Mouse (Mus musculus) monocyte, adult 5-6 weeks (primary cell): ENCODE data around the gene Plekha6. TPM values are rescaled to one million over a fixed set of nuclear protein-coding genes. Genes with fewer than 3 reads are reported as not detected.

ENCODE experiments used
- ATAC-seq: fragments of 153-309, 156-312 bp; replicated peaks from 2 replicates; pipeline ENCODE4 v1.8.0; 2017; ENCODE audit warnings: mild to moderate bottlenecking; ENCODE audit not compliant: low TSS enrichment, insufficient number of reproducible peaks, severe bottlenecking, poor library complexity, low FRiP score
- total RNA-seq: library from RNA; stranded (forward); fragments of 200-1000, 200-491, 200-594 nt; gene quantifications from 3 replicates; pipeline ENCODE4 v1.2.3, GENCODE M21; 2017

The Plekha6 gene
- total RNA-seq, 1 experiment from 2014 or later: 5.7 TPM

- ATAC-seq: no peak
Measured at GRCm38 (mm10) chr1:133208086-133208815, 44.2 kb downstream of the Plekha6 start.

GRCm38 (mm10) chr1:133209036-133209435, 45.0 kb downstream of the Plekha6 start:
- ATAC-seq: no peak

GRCm38 (mm10) chr1:133209482-133209881, 45.5 kb downstream of the Plekha6 start:
- ATAC-seq: no peak

GRCm38 (mm10) chr1:133209901-133210516, 46.0 kb downstream of the Plekha6 start:
- no peak for ATAC-seq

GRCm38 (mm10) chr1:133210766-133211165, 46.8 kb downstream of the Plekha6 start:
- no peak for ATAC-seq

GRCm38 (mm10) chr1:133212273-133212672, 48.3 kb downstream of the Plekha6 start:
- no peak for ATAC-seq

GRCm38 (mm10) chr1:133213098-133213497, 49.1 kb downstream of the Plekha6 start:
- ATAC-seq: no peak

GRCm38 (mm10) chr1:133213901-133214300, 49.9 kb downstream of the Plekha6 start:
- ATAC-seq: no peak

GRCm38 (mm10) chr1:133214672-133215359, 50.8 kb downstream of the Plekha6 start:
- no peak for ATAC-seq

GRCm38 (mm10) chr1:133215360-133215700, 51.3 kb downstream of the Plekha6 start:
- no peak for ATAC-seq

GRCm38 (mm10) chr1:133215753-133216152, 51.7 kb downstream of the Plekha6 start:
- no peak for ATAC-seq

GRCm38 (mm10) chr1:133217031-133217430, 53.0 kb downstream of the Plekha6 start:
- no peak for ATAC-seq

- ATAC-seq: no peak
Measured at GRCm38 (mm10) chr1:133219106-133219505, 55.1 kb downstream of the Plekha6 start.

GRCm38 (mm10) chr1:133221459-133221858, 57.4 kb downstream of the Plekha6 start:
- no peak for ATAC-seq

- ATAC-seq: no peak
Measured at GRCm38 (mm10) chr1:133222445-133222995, 58.5 kb downstream of the Plekha6 start.

GRCm38 (mm10) chr1:133224674-133225073, 60.7 kb downstream of the Plekha6 start:
- no peak for ATAC-seq

GRCm38 (mm10) chr1:133225137-133225536, 61.1 kb downstream of the Plekha6 start:
- no peak for ATAC-seq

GRCm38 (mm10) chr1:133225561-133225960, 61.6 kb downstream of the Plekha6 start:
- ATAC-seq: no peak

- no peak for ATAC-seq
Measured at GRCm38 (mm10) chr1:133225963-133226660, 62.1 kb downstream of the Plekha6 start.
